Mouse (Mus musculus) liver, embryonic 11.5 days (tissue): ENCODE measurements around the gene Dclk1. TPM values are rescaled to one million over a fixed set of nuclear protein-coding genes. Genes with fewer than 3 reads are reported as not detected.

Experiments used
- ATAC-seq: fragments of 200-750 bp; cut with Nextera tagmentation; replicated peaks from 2 replicates; pipeline ENCODE4 v1.8.0; 2017; ENCODE audit warnings: moderate number of reproducible peaks, mild to moderate bottlenecking, moderate TSS enrichment, moderate library complexity; ENCODE audit not compliant: low FRiP score
- DNase-seq: peaks from one replicate; pipeline ENCODE4 v3.0.0-alpha.2; 2017; ENCODE audit warnings: low spot score
- H3K27ac ChIP-seq: fragments of 300-500 bp; sonication (generic); 2 replicates; pipeline ENCODE4 v1.5.1; 2014; ENCODE audit warnings: mild to moderate bottlenecking, low read depth, low read length, control low read depth
- H3K27me3 ChIP-seq: fragments of 300-500 bp; sonication (generic); replicated peaks from 2 replicates; pipeline ENCODE4 v1.6.1; 2014; ENCODE audit warnings: low read length, mixed read lengths; ENCODE audit not compliant: control insufficient read depth, insufficient read depth
- H3K36me3 ChIP-seq: fragments of 300-500 bp; sonication (generic); 2 replicates; pipeline ENCODE4 v1.6.1; 2014; ENCODE audit warnings: mild to moderate bottlenecking, low read length, moderate library complexity, mixed read lengths; ENCODE audit not compliant: control insufficient read depth, insufficient read depth
- H3K4me1 ChIP-seq: fragments of 300-500 bp; sonication (generic); replicated peaks from 2 replicates; pipeline ENCODE4 v1.6.1; 2014; ENCODE audit warnings: low read length, mixed read lengths; ENCODE audit not compliant: control insufficient read depth, insufficient read depth
- H3K4me2 ChIP-seq: fragments of 300-500 bp; sonication (generic); 2 replicates; pipeline ENCODE4 v1.6.1; 2014; ENCODE audit warnings: mild to moderate bottlenecking, control low read depth, moderate library complexity
- H3K4me3 ChIP-seq: fragments of 300-500 bp; sonication (generic); 2 replicates; pipeline ENCODE4 v1.5.1; 2014; ENCODE audit warnings: low read depth, low read length, control low read depth
- H3K9ac ChIP-seq: fragments of 300-500 bp; sonication (generic); 2 replicates; pipeline ENCODE4 v1.6.1; 2014; ENCODE audit warnings: low read depth, low read length, control low read depth
- H3K9me3 ChIP-seq: fragments of 300-500 bp; sonication (generic); 2 replicates; pipeline ENCODE4 v1.6.1; 2016; ENCODE audit warnings: low read length, inconsistent platforms, mixed read lengths; ENCODE audit not compliant: control insufficient read depth
- WGBS: fragments of 180-500 bp; shearing (Covaris S2); extraction: QIAGEN DNeasy Blood & Tissue Kit; methylation state at CpG from one replicate; pipeline ENCODE4 v1.1.7; 2014; 5-methylcytosine and 5-hydroxymethylcytosine counted together
- polyA plus RNA-seq: library from polyadenylated mRNA; unstranded; fragments of >200 nt; fragmentation: Nextera tagmentation; extraction: Ambion mirVana; gene quantifications from 2 replicates; pipeline ENCODE4 v1.2.1, GENCODE M21; 2014

Gene Dclk1
- polyA plus RNA-seq, 1 experiment from 2014 or later = 3.3 TPM

DNA sequence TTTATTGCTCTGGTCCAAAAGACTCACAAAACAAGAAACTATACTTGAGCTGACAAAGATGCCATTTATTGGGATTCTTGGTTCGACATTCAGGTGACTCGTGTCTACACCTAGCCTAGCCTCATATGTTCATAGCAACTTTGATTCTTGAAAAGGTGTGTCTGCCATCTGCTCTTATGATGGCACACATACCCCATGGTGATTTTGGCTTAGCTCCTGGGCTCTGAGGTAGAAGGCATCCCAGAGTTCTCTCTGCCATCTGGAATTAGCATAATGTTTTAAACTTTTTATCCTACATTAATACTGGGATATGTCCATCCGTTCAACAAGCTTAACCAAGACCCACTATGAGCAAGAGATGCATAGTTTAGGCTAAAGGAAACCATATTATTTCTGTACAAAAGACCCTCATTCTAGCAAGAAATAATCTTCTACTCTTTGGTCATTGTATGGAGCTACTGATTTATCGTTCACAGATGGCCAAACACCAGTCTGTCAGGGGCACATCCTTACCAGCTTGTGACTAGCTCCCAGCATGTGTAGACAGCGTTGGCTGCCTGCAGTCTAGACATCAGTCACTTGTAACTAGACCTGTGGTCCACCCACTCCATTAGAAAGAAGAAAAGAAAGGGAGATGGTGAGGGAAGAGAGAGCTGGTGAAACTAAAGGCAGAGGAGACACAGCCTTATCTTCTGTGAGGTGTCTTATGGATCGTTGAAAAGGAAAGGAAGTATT lies 298.4 kb downstream of the Dclk1 start:
- DNase-seq = no peak
- Histone ChIP-seq H3K4me3 (no peak overlapping the region), H3K9ac (no peak overlapping the region), H3K27ac (no peak overlapping the region), H3K36me3 (no peaks in the 10 kb centered on the region), H3K9me3 (no peaks in the 10 kb centered on the region), H3K27me3 (no peaks in the 10 kb centered on the region), H3K4me1 (peaks cover 20% of the 10 kb centered on the region), H3K4me2 (no peak overlapping the region)
- ATAC-seq = no peak
- 89% methylated on average over 6 of the region's 6 CpGs for WGBS

DNA sequence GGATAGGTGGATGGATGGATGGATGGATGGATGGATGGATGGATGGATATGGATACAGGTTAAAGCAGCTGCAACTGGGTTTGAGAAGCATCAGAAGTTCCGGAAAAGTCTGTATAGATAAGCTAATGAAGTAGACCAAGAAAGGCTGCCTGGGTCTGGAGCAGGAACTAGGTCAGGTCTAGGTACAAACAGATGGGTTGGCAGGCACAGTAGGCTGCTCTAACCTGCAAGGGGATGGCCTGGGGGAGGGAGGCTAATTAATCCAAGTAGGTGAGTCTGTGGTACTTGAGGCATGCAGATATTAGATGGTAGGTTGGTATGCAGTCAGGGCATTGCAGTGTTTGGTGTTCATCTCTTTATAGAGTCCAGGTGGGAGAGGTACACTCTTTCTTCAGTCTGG lies 299.6 kb downstream of the Dclk1 start:
- DNase-seq (no peak), ATAC-seq (no peak)
- Histone ChIP-seq H3K4me1 (peaks cover 20% of the 10 kb centered on the region), H3K4me2 (no peak overlapping the region), H3K9me3 (no peaks in the 10 kb centered on the region), H3K27ac (no peak overlapping the region), H3K4me3 (no peak overlapping the region), H3K36me3 (no peaks in the 10 kb centered on the region), H3K9ac (no peak overlapping the region), H3K27me3 (no peaks in the 10 kb centered on the region)
- 66% methylated on average over 1 of the region's 1 CpGs for WGBS

DNA sequence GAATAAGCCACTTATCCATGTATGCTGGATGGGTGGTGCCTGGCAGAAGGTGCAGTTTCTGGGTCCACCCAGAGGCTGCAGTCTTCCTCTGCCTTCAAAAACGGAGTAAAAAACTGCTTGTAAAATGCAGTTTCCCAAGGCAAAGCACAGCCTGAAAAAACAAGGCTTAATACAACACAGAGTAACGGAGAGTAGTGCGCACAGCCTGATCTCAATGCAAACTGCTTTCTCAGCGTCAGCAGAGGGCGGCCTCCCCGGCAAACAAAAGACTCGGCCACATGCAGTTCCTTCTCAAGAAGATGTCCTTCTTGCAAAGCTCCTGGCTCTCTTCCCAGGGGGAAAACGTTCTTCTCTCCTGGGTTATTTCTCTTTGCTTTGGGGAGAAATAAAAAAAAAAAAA lies 300.1 kb downstream of the Dclk1 start:
- Histone ChIP-seq H3K4me2 (no peak overlapping the region), H3K4me3 (no peak overlapping the region), H3K27me3 (no peaks in the 10 kb centered on the region), H3K4me1 (peaks cover 20% of the 10 kb centered on the region), H3K27ac (no peak overlapping the region), H3K9me3 (no peaks in the 10 kb centered on the region), H3K36me3 (no peaks in the 10 kb centered on the region), H3K9ac (no peak overlapping the region)
- no peak for ATAC-seq
- DNase-seq = no peak
- WGBS = 33% methylated on average over 8 of the region's 8 CpGs

DNA sequence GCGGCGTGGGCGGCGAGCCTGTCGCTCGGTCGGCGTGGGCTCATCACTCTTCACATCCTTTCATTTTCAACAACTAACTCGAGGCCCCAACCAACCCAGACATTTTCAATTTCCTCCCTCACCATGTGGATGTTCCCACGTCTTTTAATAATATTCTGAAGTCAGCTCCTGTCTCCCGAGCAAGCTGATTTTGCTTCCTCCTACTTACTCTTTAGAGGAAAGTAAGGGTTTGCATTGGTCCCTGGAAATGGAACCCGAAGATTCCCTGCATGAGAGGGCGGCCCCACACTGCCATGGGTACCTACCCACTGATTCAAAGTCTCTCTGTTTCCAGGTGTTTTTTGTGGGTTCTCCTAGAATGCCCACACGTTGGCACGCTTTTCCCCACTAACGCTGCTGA lies 300.8 kb downstream of the Dclk1 start:
- DNase-seq (no peak), ATAC-seq (no peak)
- H3K9me3 ChIP-seq = no peaks in the 10 kb centered on the region
- 80% methylated on average over 16 of the region's 16 CpGs for WGBS
- no peak overlapping the region for H3K4me3 ChIP-seq
- no peak overlapping the region for H3K4me2 ChIP-seq
- no peak overlapping the region for H3K9ac ChIP-seq
- H3K36me3 ChIP-seq = no peaks in the 10 kb centered on the region
- no peak overlapping the region; the same call in 1 of the 2 replicates for H3K27ac ChIP-seq
- no peaks in the 10 kb centered on the region for H3K27me3 ChIP-seq
- H3K4me1 ChIP-seq = peaks cover 20% of the 10 kb centered on the region

DNA sequence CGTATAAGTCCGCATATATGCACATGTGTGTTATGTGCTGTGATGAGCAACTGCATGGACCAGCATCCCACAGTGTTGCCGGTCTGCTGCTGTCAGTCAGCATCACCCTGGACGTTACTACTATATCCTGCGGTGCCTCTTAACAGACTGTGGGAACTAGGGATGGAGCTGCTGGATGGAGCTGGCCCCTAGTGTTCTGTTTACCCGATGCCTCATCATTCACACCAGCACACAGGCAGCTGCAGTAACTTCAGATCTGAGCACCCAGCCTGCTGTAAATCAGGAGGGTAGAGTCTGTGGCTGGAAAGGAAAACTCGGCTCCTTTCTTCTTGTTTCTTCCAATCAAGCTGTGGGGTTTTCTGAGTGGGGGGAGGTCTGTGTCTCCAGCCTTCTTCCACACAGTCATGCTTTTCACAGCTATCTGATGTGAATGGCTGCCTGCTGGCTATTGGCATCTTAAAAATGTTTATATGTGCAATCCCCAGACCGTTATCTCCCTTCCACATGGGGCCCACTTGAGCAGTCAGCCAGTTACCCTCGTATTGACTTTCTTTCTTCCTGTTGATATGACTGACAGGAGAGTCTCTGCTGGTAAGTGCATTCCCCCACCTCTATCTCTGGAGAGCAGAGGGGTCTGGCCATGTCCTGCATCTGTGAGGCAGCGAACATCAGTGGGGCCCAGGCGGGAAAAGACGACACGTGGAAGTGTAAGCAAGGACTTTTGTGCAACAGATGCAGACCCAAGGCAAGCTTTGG lies 301.9 kb downstream of the Dclk1 start:
- peak; percentile 59 for DNase-seq
- Histone ChIP-seq H3K4me2 (peak overlapping the region; percentile 46), H3K27me3 (no peaks in the 10 kb centered on the region), H3K4me3 (no peak overlapping the region), H3K27ac (peak overlapping the region; percentile 57), H3K9me3 (no peaks in the 10 kb centered on the region), H3K4me1 (peaks cover 20% of the 10 kb centered on the region), H3K9ac (no peak overlapping the region), H3K36me3 (no peaks in the 10 kb centered on the region)
- WGBS = 31% methylated on average over 13 of the region's 13 CpGs
- peak; percentile 97 for ATAC-seq

DNA sequence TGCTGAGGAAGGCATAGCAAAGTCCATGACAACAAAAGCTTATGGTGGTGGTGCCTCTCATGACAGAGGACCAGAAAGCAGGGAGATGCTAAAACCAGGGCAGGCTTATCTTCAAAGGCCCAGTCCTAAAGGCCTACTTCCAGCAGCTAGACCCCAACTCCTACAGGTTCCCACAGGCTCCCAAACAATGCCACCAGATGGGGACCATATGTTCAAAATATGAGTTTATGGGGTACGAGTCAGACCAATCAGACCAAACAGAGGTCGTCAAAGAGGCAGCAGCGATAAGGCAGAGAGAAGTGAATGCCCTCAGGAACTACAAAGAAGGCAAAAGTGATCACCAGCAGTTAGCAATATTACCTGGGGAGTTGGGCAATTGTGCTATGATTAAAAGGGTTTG lies 303.1 kb downstream of the Dclk1 start:
- Histone ChIP-seq H3K4me2 (no peak overlapping the region), H3K9ac (no peak overlapping the region), H3K9me3 (no peaks in the 10 kb centered on the region), H3K4me3 (no peak overlapping the region), H3K4me1 (peaks cover 20% of the 10 kb centered on the region), H3K27me3 (no peaks in the 10 kb centered on the region), H3K27ac (no peak overlapping the region), H3K36me3 (no peaks in the 10 kb centered on the region)
- no peak for DNase-seq
- no peak for ATAC-seq
- 69% methylated on average over 3 of the region's 3 CpGs for WGBS

DNA sequence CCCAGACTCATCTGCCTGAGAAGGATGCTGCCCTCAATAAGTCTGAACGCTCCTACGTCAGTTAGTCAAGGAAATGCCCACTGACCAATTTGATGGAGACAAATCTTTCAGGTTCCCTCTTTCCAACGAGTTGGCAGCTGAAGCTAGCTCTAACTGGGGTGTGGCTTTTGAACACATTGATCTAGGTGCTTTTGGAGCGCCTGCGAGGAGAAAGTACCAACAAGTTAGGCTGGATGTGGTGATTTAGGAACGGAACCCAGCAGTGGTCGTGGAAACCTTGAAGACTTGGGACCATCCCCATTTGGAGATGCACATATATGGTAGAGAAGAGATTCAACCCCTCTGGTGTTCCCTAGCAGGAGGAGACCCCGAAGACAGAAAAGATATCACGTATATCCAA lies 303.8 kb downstream of the Dclk1 start:
- Histone ChIP-seq H3K36me3 (no peaks in the 10 kb centered on the region), H3K9ac (no peak overlapping the region), H3K4me1 (peaks cover 20% of the 10 kb centered on the region), H3K4me2 (no peak overlapping the region), H3K4me3 (no peak overlapping the region), H3K27ac (no peak overlapping the region), H3K27me3 (no peaks in the 10 kb centered on the region), H3K9me3 (no peaks in the 10 kb centered on the region)
- WGBS = 83% methylated on average over 9 of the region's 9 CpGs
- ATAC-seq (no peak), DNase-seq (no peak)

DNA sequence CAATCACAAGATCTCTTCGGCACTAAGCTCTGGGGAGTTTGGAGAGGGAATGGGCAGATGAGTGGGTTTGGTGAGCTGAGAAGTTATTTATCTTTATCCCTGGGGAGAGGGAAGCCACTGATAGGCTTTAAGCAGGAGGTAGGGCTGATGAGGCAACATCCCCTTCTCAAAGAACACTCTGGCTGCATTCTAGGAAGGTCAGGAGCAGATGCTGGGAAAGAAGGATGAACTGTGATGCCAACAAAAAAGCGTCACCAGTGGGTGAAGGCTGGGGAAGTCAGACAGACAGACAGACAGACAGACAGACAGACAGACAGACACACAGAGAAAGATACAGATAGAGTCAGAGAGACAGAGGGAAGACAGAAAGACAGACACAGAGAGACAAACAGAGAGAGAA lies 304.9 kb downstream of the Dclk1 start:
- Histone ChIP-seq H3K36me3 (no peaks in the 10 kb centered on the region), H3K9me3 (no peaks in the 10 kb centered on the region), H3K27me3 (no peaks in the 10 kb centered on the region), H3K4me2 (no peak overlapping the region), H3K9ac (no peak overlapping the region), H3K4me1 (peaks cover 20% of the 10 kb centered on the region), H3K4me3 (no peak overlapping the region), H3K27ac (no peak overlapping the region)
- no peak for ATAC-seq
- DNase-seq = no peak
- WGBS = 51% methylated on average over 2 of the region's 2 CpGs

DNA sequence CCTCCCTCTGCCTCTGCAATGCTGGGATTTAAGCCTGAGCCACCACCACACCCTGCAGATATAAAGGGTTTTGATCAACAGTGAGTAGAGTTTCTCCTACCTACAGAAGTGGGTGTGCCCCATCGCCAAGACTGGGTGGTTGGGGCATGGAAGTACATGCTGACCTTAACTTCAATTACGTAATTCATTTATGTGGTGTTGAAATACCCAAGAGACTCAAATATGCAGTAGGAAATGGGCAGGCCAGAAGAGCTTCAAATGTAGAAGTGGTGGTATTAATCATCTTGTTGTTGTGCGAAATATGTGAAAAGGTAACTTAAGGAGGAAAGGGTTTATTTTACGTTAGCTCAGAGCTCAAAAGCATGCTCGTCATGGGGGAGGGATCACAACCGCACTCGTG lies 307.2 kb downstream of the Dclk1 start:
- DNase-seq (no peak), ATAC-seq (no peak)
- Histone ChIP-seq H3K27me3 (no peaks in the 10 kb centered on the region), H3K4me1 (peaks cover 7% of the 10 kb centered on the region), H3K4me2 (no peak overlapping the region), H3K9me3 (no peaks in the 10 kb centered on the region), H3K9ac (no peak overlapping the region), H3K27ac (no peak overlapping the region), H3K36me3 (no peaks in the 10 kb centered on the region), H3K4me3 (no peak overlapping the region)
- 86% methylated on average over 7 of the region's 7 CpGs for WGBS
